Mouse (Mus musculus) megakaryocyte-erythroid progenitor cell, adult 5 weeks (primary cell): ENCODE results near the gene Pdcd2l. TPM values are rescaled to one million over a fixed set of nuclear protein-coding genes. Genes with fewer than 3 reads are reported as not detected.

Experiments used
- polyA plus RNA-seq: library from polyadenylated mRNA; stranded (reverse); fragments of >175 nt; gene quantifications from 2 replicates; pipeline ENCODE4 v1.2.3, GENCODE M21; 2012

The Pdcd2l gene
- 3.6 and 5.7 TPM in 2 replicates for polyA plus RNA-seq

GRCm38 (mm10) chr7:34196132-34197128 is at the start of gene Pdcd2l:
Gene Pdcd2l (minus strand): TSS chr7:34196661.

GRCm38 (mm10) chr7:34230116-34230515 is 33.7 kb upstream of the Pdcd2l start, which contains the start of gene Gpi1:
Gene Gpi1 (minus strand): TSS chr7:34230336.

GRCm38 (mm10) chr7:34169454-34169853 is 27.0 kb downstream of the Pdcd2l start, which contains the start of gene Uba2:
Gene Uba2 (minus strand): TSS chr7:34169599.

Other genes with a start within 250 kb of the Pdcd2l start
- gene Scgb2b27, start 182.7 kb downstream of the Pdcd2l start, polyA plus RNA-seq, result not detected in 2 replicates
- gene Scgb1b27, start 175.2 kb downstream of the Pdcd2l start, polyA plus RNA-seq, result not detected in 2 replicates
- gene Scgb1b30, start 101.2 kb downstream of the Pdcd2l start, polyA plus RNA-seq, result not detected in 2 replicates
- 0.64 and 0.73 TPM in 2 replicates for gene Wtip, start 63.4 kb downstream of the Pdcd2l start, polyA plus RNA-seq
- 19.0 and 23.6 TPM in 2 replicates for gene Uba2, start 27.1 kb downstream of the Pdcd2l start, polyA plus RNA-seq
- 2,929 and 3,365 TPM in 2 replicates for gene Gpi1, start 33.7 kb upstream of the Pdcd2l start, polyA plus RNA-seq
- gene Gm6096, start 54.4 kb upstream of the Pdcd2l start, polyA plus RNA-seq, result not detected in 2 replicates
- gene 4931406P16Rik, start 116.9 kb upstream of the Pdcd2l start, polyA plus RNA-seq, result 14.7 and 16.1 TPM in 2 replicates
- gene Lsm14a, start 196.7 kb upstream of the Pdcd2l start, polyA plus RNA-seq, result 30.2 and 36.5 TPM in 2 replicates